Mouse (Mus musculus) heart, postnatal 14 days (tissue): ENCODE measurements at regions not wholly inside any gene's neighbourhood (a gene's known extent, or its start where the extent isn't known, plus 50 kb on each side); places are given as distances from the start of the nearest gene placed in this dataset.

Experiments used
- DNase-seq, 2 experiments: peaks; one replicate each; pipeline ENCODE4 v3.0.0; 2021 to 2022
- intact Hi-C: fragments of 180-260 bp; cut with DNase I; formaldehyde crosslinking; loops from one replicate; pipeline ENCODE4 v1.15.1; 2025

- no peak for DNase-seq
- intact Hi-C loops, result loop anchor here (10.0 kb wide), 1 partner anchor 183 kb away; no protein-coding TSS in a partner anchor
Measured at GRCm38 (mm10) chr6:53147478-53147877, 79.0 kb upstream of the Jazf1 start.

GRCm38 (mm10) chr6:53143846-53144584 lies 75.6 kb upstream of the Jazf1 start:
- intact Hi-C loops, result loop anchor here (5.0 to 10.0 kb wide), 3 partner anchors 77 to 887 kb away; partner anchors contain the start of gene Jazf1

GRCm38 (mm10) chr6:53134410-53134809 lies 66.0 kb upstream of the Jazf1 start:
- intact Hi-C loops, result no loop called here
- DNase-seq, result no peak

More at GRCm38 (mm10) chr6:53143846-53144584, 75.6 kb upstream of the Jazf1 start:
- DNase-seq, result peak; percentile 38 to 66

GRCm38 (mm10) chr6:53130717-53131330 lies 62.4 kb upstream of the Jazf1 start:
- intact Hi-C loops, result no loop called here
- no peak for DNase-seq

GRCm38 (mm10) chr6:53126776-53127175 lies 58.3 kb upstream of the Jazf1 start:
- intact Hi-C loops, result no loop called here
- no peak for DNase-seq

- intact Hi-C loops, result no loop called here
- no peak for DNase-seq
Measured at GRCm38 (mm10) chr6:53124800-53125450, 56.5 kb upstream of the Jazf1 start.

GRCm38 (mm10) chr6:53120385-53120784 lies 52.0 kb upstream of the Jazf1 start:
- intact Hi-C loops, result no loop called here
- no peak for DNase-seq
